24 mouse cellular contexts compared by ENCODE assay signal in genomic region chr5:90466806-90467205, GRCm38 (mm10). TPM values are rescaled to one million over a fixed set of nuclear protein-coding genes. Genes with fewer than 3 reads are reported as not detected.
"Had no signal": no experiment of that assay in that cellular context is flagged by ENCODE, and none has a peak within 500 bp of the region (broad histone marks: within the 10 kb centered on the region; RNA-seq: fewer than 3 reads in every experiment).

No protein-coding gene starts in this region.

- H3K9ac ChIP-seq: intestine, embryonic 15.5 days; liver, embryonic 12.5 days; liver, embryonic 15.5 days; lung, embryonic 15.5 days; neural tube, embryonic 12.5 days; neural tube, embryonic 15.5 days had no signal

- ATAC-seq: intestine, embryonic 15.5 days; liver, embryonic 12.5 days had no signal

- H3K4me3 ChIP-seq: intestine, embryonic 15.5 days; left cerebral cortex, adult 2 months; liver, embryonic 12.5 days; liver, embryonic 15.5 days; lung, embryonic 15.5 days; megakaryocyte, embryonic 14.5 days; midbrain, embryonic 10.5 days; neural tube, embryonic 12.5 days; neural tube, embryonic 15.5 days had no signal

- H3K27ac ChIP-seq: intestine, embryonic 15.5 days; left cerebral cortex, adult 2 months; liver, embryonic 12.5 days; liver, embryonic 15.5 days; lung, embryonic 15.5 days; macrophage; midbrain, embryonic 10.5 days; neural tube, embryonic 12.5 days; neural tube, embryonic 15.5 days; stomach, postnatal 0 days had no signal

- H3K9me3 ChIP-seq: intestine, embryonic 15.5 days; liver, embryonic 12.5 days; liver, embryonic 15.5 days; lung, embryonic 15.5 days; megakaryocyte, embryonic 14.5 days; midbrain, embryonic 10.5 days; neural tube, embryonic 12.5 days; neural tube, embryonic 15.5 days had no signal

- H3K4me1 ChIP-seq: intestine, embryonic 15.5 days; liver, embryonic 12.5 days; liver, embryonic 15.5 days; lung, embryonic 15.5 days; megakaryocyte, embryonic 14.5 days; neural tube, embryonic 12.5 days; neural tube, embryonic 15.5 days had no signal

- H3K36me3 ChIP-seq: intestine, embryonic 15.5 days; liver, embryonic 12.5 days; liver, embryonic 15.5 days; lung, embryonic 15.5 days; midbrain, embryonic 10.5 days; neural tube, embryonic 12.5 days; neural tube, embryonic 15.5 days had no signal

- H3K27me3 ChIP-seq: intestine, embryonic 15.5 days; liver, embryonic 12.5 days; liver, embryonic 15.5 days; lung, embryonic 15.5 days; megakaryocyte, embryonic 14.5 days; neural tube, embryonic 12.5 days; neural tube, embryonic 15.5 days had no signal

- DNase-seq: layer of hippocampus, postnatal 36 days; right cerebral cortex, adult 18-20 months; right cerebral cortex, postnatal 14 days; right cerebral cortex, postnatal 4 days; thymus, adult 2 months; thymus, postnatal 14 days; thymus, postnatal 4 days had no signal

- H3K4me2 ChIP-seq: intestine, embryonic 15.5 days; liver, embryonic 12.5 days; liver, embryonic 15.5 days; lung, embryonic 15.5 days; neural tube, embryonic 12.5 days; neural tube, embryonic 15.5 days had no signal

RNA-seq across cellular contexts. Expression of gene Alb, which starts 6.1 kb away (rescaled TPM):
- total RNA-seq: layer of hippocampus, postnatal 10 days; layer of hippocampus, postnatal 36 days; left cerebral cortex, adult 2 months; left cerebral cortex, postnatal 36 days had no signal
- polyA plus RNA-seq: macrophage; midbrain, embryonic 10.5 days; midbrain, embryonic 14.5 days had no signal

RNA-seq across cellular contexts. Expression of gene Afp, which starts 23.7 kb away (rescaled TPM):
- total RNA-seq: layer of hippocampus, postnatal 10 days; layer of hippocampus, postnatal 36 days; left cerebral cortex, postnatal 36 days had no signal
- polyA plus RNA-seq: midbrain, embryonic 14.5 days had no signal

RNA-seq across cellular contexts. Expression of gene Afm, which starts 51.9 kb away (rescaled TPM):
- total RNA-seq: layer of hippocampus, postnatal 10 days; layer of hippocampus, postnatal 36 days; left cerebral cortex, adult 2 months; left cerebral cortex, postnatal 10 days; left cerebral cortex, postnatal 36 days had no signal
- polyA plus RNA-seq: limb, embryonic 11.5 days; limb, embryonic 14.5 days; macrophage; midbrain, embryonic 10.5 days; midbrain, embryonic 14.5 days; neural tube, embryonic 12.5 days; neural tube, embryonic 15.5 days; thymus, adult 2 months had no signal
